Mouse (Mus musculus): ENCODE results near the gene Selenok. TPM values are rescaled to one million over a fixed set of nuclear protein-coding genes. Genes with fewer than 3 reads are reported as not detected.

Selenok gene
- 10 to 100 TPM; 67.8 to 89.2 TPM for total RNA-seq (2021)
- long read RNA-seq, experiment 1, transcript Selenok-201 (5 exons, 1,678 nt) = major isoform, 250 of 267 reads
- long read RNA-seq, experiment 1, partial matches to known transcripts = 10 of 267 reads
- long read RNA-seq, experiment 1, other reads (novel, unspliced or antisense) = 7 of 267 reads
- long read RNA-seq, experiment 2, transcript Selenok-201 (5 exons, 1,678 nt) = major isoform, 151 of 158 reads
- long read RNA-seq, experiment 2, partial matches to known transcripts = 3 of 158 reads
- long read RNA-seq, experiment 2, other reads (novel, unspliced or antisense) = 4 of 158 reads

DNA sequence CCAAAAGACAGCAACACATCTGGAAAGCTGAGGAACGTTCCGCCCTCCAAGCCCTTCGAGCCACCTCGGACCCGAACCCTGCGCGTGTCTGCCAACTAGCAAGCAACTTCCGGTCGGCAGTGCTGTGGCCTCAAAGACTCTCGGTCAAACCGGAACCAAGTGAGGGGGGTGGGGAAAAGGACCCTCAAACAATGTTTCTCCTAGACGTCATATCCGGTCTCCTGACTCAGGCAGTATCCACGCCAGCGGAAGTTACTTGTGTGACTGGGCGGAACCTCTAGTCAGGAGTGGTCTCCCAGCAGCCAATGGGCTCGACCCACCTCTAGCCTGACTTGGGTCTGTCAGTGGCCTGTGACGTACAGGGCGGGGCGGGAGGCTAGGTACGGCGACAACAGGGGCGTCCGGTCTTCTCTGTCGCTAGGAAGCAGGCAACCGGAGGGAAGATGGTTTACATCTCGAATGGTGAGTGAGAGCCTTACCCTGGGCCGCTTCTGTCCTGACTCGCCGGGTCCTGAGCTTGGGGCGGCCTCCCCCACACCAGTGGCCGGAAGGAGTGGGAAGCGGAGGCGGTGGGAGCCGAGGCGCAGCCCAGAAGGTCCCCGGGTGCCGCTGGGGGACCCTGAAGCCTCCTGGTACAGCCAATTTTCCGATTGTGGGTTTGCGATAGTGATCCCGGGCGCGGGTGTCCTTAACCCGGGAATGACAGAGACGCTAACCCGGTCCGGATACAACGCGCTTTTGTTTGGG lies at the start of gene Selenok:
TSS of gene Selenok (plus strand) at position 234 of the 747 bp plus-strand sequence.
- DNase-seq = peak; percentile 94

DNA sequence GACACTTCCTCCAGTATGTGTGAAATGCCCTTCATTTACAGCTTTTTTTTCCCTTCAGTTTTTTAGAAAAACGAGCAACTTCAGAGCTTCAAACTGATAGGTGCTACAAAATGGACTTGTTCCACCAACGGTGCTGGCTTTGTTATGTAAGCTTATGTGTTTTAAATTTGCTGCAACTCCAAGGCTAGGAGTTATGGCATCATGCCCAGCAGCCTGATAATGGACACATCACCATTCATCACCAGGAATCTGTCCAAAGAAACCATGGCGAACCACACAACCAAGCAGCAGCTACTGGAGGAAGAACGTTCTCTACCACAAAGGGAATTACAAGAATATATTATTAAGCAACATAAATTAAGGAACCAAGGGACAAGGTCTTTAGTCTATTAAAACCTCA lies 39.1 kb upstream of the Selenok start:
- DNase-seq = peak; percentile 69

DNA sequence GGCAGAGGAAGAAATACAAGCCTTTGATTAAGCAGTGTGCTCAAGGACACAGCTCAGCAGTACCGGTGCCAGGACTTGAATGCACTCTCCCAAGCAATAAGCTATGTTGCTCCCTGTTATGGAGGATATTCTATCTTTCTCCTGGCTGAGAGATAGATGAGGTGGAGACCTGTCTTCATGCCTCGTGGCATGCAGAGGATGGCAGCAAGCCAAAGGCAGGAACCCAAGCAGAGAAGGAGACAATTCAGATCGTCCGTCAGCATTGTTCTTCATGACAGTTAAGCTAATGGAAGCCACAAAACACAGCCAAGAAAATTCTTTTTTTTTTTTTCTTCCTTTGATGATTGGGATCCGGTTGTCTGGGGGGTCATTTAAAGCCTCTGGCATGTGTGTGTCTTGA lies 32.6 kb upstream of the Selenok start:
- DNase-seq = peak; percentile 12

DNA sequence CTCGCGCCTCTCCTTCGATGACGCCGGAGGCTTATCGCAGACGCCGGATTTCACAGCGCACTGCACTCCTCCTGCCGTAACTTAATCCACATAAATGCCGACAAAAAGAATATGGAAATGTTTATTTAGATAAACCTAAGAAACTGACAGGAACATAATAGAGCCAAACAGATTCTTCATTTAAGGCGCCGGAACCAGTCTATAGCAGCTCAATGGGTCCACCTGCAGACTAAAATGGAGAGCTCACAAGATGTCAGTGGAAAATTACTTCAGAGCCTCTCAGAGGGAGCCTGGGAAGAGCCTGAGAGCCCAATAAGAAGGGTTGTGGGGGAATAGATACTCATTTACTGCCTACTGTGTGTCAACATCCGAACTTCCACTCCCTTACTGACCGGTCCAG lies 30.6 kb upstream of the Selenok start:
- peak; percentile 14 for DNase-seq

DNA sequence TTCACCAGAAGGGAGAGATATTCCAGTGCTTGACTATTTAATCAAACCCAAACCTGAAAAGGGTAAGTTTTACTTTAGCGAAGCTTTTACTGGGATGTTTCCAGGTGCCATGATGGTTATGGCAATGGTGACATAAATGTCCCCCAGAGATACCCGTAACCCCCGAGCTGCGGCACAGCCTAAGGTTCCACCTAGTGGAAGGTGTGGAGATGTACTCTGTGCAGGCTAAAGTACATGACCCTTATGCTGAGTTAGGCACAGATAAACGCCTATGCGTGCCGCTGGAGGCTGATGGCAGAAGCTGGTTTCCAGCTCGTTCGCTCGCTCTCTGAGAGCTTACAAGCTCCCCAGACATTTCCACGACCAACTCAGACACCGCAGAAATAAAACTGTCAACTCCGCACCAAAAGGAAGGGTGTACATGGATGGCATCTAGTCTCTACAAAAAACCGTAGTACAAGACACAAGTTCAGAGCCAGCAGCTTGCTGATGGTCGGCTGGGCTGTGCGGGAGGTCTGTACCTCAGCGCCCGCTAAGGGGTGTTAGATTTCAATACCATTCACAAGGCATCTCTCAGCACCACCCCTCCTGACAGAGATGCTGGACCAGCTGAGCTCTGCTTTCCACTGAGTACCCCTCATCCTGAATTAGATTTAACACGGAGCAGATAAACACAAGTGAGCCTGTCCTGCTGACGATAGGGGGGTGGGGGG lies 28.4 kb upstream of the Selenok start:
- no peak for DNase-seq

DNA sequence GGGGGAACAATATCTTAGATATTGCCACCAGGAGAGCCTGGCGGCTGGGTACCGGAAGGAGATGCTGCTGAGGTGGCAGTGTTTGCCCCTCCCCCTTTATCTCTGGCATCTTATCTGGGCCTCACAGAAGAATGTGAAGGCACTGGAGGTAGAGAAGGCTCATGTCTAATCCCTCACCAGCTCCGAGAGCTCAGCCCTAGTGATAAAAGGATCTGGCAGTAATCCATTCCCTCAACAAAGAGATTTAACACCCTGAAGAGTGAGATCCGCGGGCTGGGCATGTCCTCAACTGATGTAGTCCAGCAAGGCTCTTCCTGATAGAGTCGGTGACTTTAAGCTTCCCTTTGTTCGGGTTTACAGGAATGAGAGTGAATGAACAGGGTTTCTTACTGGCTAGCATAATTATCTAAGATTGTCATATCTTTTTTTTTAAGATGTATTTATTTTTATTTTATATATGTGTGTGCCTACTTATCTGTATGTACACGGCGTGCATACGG lies 27.7 kb upstream of the Selenok start:
- DNase-seq = no peak

DNA sequence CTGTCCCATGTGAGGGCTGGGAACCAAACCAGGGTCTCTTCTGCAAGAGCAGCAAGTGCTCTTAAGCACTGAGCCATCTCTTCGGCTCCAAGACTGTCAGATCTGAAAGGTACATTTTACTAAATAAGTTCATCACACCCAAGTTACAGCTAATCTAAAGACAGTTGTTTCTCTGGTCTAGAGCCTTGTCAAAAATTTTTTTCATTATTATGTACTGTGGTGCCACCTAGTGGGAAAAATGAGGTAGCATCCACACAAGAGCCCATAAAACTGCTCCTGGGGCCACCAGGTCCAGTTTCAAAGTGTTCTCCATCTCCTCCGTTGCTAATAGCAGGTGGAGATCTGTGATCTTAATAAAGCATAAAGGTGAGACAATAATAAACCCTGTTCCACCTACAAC lies 27.2 kb upstream of the Selenok start:
- DNase-seq = peak; percentile 49

DNA sequence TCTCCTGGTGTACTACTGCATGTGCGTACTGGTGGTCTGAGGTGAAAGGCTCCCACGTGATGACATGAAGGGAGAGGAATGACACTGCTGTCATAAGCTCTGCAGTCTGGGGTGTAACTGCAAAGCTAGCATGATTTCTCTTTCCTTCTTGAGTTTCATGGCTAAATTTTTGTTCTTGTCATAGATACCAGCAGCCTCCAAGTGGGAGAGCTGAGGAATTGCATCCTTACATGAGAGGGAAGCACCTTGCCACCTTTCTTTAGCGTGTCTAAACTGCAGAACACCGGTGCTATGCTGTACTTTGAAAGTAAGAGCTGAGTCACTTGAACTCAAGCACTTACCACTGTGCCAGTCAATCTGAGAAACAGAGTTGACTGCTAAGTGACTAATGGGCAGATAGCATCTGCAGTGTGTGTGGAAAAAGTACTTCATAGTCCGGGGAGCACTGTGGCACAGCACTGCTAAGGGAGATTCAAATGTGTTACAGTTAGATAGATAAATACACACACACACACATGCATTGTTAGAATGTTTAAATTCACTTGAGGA lies 21.3 kb upstream of the Selenok start:
- no peak for DNase-seq

DNA sequence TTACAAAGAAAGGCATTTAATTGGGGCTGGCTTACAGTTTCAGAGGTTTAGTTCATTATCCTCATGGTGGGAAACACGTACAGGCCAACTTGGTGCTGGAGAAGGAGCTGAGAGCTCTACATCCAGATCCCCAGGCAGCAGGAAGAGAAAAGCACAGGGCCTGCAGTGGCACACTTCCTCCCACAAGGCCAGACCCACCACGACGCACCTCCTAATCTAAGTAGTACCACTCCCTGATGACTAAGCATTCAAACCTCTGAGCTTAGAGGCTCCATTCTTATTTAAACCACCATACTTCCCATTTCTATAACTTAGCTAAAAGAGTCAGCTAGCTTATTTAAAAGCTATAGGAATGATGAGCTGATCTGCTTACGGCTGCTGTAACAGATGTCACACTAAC lies 17.3 kb upstream of the Selenok start:
- no peak for DNase-seq

DNA sequence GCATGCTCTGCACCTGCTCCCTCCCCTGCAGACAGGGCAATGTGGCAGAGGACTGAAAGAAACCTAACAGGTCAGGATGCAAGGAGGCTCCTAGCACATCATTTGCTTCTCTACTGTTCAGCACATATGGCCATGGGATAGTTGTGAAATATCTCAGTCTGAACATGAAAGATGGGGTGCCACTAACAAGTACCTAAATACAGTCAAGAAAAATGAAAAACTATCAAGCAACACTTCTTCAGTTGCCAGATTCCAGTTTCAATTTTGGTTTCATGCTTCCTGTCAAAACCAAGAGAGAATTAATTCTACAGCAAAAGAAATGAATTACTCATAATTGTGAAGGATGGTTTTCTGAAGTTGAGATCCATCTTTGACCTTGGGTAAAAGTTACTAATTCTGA lies 10.7 kb upstream of the Selenok start:
- DNase-seq = no peak

DNA sequence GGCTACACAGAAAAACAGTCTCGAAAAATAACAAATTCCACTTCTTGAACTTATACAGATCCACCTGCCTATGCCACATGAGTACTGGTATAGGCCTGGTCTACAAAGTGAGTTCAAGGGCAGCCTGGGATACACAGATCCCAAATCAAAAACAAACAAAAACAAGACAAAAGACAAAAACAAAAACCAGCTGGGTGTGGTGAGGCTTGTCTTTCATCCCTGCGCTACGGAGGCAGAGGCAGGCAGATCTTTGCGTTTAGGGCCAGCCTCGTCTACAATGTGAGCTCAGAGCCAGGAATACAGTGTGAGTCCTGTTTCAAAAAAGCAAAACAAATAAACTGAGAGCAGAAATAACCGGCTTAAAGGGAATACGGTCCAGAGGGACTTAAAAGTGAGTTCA lies 497 bp upstream of the Selenok start:
- DNase-seq = no peak

DNA sequence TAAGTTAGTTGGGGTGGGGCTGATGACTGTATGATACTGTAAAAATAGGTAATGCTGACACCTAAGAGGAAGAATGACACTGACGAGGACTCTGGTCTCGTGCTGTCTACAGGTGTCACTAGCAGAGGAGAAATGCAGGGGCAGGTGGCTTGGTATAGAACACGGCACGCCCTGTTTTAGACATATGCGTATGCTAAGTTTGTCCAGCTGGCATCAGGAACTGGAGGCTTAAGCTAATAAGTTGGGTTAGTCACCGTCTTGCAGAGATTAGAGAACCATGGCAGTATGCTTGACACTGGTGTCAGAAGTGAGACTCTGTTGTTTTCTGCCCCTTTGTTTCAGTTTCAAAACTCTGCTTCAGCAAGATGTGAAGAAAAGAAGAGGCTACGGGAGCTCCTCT lies 3.3 kb downstream of the Selenok start:
- no peak for DNase-seq

DNA sequence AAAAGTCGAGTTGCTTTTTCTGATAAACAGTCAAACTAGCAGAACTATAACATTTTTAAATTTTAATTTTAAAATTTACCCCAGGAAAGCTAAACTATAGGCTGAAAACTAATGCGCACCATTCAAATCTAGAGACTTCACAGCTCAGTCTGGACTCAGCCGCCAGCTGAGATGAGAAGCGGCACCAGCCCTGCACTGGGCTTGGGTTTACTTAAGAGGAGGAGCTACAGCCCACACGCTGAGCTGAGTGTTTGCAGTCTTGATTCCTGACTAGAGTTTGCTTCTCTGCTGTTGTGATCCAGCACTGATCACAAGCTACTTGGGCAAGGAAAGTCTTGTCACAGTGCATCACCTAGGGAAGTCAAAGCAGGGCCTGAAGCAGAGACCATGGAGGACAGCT lies 3.9 kb downstream of the Selenok start:
- DNase-seq = no peak

DNA sequence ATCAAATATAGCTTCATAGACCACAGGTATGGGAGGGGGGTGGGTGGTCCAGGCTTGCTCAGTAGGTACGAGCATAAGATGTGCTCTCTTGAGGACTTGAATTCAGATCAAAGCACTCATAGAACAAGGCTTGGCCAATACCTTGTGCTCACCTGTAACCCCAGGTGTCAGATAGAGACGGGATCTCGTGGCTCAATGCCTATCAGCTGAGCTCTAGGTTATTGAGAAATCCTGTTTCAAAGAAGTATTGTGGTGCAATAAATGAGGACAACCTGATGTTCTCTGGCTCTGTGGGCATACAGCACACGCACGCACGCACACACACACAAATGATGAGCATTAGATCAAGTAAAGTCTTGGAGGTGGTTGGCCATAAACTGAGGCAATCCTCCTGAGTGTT lies 8.8 kb downstream of the Selenok start:
- DNase-seq = no peak

DNA sequence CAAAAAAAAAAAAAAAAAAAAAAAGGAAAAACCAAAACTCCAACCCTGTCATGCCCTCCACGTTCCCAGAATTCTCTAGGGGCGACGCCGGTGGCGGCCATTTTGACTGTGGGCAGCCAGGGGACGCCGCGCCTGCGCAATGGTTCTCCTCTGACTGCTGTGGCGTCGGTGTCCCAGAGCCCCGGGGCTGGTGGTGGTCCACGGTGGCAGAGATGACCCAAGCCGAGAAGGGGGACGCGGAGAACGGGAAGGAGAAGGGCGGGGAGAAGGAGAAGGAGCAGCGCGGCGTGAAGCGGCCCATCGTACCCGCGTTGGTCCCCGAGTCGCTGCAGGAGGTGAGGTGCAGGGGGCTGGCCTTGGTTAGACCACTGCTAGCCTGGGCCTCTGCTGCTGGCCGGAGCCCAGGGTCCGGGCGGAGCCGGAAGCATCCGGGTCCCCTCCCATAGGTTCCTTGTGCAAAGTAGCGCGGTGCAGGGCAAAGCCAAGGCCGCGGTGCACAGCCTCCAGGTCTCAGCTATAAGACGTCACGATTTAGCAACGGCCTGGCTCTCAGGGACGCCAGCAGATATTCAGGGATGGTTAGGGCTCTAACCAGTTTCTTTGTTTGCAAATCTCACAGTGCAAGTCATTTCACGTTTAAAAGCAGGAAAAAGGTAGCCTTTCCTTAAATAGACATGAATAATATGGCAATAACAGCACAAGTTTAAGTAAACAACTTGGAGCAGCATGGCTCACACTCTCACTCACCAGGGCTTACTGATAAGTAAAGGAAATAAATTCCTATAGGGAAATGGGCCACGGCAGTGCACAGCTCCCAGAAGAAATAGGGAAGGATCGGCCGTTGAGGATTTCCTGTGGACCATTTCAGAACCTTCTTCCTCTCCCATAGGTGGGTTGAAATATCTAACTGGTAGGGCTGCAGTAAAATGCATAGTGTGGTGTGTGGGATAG lies 10.4 kb downstream of the Selenok start, which contains the start of gene Actr8:
TSS of gene Actr8 (plus strand) at position 84 of the 951 bp plus-strand sequence.
- peak; percentile 97 for DNase-seq

DNA sequence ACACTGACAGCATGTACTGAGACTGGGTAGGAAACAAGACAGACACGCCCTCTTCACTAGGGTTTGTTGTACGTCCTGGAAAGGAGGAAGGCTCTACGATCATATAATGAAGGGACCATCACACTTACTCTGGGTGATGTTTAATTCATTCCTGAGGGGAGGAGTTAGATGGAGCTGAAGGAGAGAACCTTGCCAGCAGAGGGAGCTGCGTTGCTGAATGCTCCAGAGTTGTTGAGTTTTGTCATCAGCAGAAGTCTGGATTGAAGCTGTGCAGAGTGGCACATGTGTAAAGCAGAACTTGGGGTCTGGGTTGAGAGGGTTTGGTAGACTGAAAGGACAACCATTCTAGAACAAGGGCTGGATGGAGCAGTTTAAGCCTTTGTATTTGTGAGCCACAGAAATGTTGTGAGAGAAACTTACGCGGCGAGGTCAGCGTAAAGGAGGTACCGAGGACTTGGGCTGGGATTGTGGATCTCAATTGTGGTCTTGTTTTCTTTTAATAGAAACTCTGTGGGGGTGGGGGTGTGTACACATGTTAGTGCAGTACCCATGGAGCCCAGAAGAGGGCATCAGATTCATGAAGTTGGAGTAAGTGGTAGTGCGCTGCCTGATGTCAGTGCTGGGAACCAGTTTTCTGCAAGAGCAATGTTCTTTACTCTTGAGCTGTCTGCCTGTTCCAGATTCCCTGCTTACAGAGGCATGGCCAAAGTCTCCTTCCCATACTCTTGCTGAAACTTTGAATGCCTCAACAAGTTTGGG lies 12.5 kb downstream of the Selenok start:
- peak; percentile 27 for DNase-seq

DNA sequence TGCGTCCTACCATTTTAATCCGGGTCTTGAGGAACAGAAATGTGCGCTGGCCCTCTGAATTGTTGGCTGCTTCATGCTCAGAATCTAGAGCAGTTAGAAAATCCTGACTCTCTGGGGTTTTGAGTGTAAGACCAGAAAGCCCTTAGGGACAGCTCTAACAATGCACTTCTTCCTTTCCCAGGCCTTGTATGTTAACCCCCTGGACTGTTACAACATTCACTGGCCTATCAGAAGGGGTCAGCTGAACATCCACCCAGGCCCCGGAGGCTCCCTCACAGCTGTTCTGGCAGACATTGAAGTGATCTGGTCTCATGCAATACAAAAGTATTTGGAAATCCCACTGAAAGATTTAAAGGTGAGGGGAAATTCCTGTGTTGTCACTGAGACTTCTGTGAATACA lies 18.0 kb downstream of the Selenok start:
- no peak for DNase-seq

DNA sequence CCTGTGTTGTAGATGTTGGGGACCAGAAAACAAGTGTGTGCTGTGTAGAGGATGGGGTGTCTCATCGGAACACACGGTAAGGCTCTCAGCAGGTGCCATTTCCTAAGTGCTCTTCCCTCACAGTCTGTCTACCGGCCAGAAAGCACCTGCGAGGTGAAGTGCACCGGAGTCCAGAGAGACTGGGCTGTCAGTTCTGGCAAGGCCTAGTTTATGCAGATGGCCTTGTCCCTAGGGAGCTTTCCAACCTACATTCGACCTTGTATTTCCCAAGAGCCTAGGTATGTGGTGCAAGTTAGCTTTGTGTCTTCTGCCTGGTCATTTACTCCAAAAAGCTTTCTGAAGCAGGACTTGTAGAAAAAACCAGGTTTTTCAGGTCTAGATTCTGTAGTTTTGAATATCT lies 19.2 kb downstream of the Selenok start:
- DNase-seq = no peak

DNA sequence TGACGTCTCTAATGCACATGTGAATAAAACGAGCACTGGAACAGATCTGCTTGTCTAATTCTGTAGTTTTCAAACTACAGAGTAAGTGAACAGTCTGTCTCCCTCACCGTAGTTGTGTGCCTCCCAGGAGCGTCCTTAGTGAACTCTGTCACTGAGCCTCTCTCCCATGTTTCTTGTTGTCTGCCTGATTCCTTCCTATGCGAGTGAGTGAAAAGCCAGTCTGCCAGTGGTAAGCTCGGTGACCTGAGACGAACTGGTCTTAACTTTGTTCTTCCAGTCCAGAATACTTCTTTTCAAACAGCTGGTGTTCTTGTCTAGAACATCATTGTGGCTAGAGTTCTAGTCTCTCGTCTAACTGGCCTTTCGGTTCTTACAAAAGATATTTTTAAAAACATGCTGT lies 19.6 kb downstream of the Selenok start:
- no peak for DNase-seq

DNA sequence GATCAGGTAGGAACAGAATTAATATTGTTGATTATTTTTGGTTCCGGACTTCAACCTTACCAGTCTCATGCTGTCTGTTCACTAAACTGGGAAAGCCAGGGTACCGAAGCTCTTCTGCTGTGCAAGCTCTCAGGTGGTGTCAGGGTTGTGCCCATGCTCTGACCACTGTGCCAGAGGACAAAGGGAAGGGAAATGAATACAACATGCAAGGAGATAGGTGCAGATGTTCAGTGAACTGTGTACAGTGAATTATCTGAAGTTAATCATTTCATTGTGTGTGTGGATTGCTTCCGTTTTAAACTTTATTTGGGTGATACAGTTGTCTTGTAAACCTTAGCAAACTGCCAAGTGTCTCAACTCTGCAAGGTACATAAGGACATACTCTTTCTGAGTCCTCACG lies 20.2 kb downstream of the Selenok start:
- DNase-seq = no peak

DNA sequence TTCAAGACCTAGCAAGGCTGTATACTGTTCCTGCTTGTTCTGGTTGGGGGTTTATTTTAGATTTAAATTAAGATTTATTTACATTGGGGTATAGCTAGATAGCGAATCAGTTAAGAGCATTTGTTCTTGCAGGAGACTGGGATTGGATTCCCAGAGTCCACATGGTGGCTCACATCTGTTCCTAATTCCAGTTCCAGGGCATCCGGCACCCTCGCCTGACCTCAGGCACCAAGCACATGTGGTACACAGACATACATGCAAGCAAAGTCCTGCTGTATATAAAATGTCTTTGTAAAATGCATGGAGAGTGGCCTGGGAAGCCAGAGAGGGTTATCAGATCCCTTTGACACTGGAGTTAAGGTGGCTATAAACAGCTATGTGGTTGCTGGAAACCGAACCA lies 26.9 kb downstream of the Selenok start:
- no peak for DNase-seq

All from adrenal gland, postnatal 10 days (tissue).